Mouse (Mus musculus): ENCODE results near the gene Tns3. TPM values are rescaled to one million over a fixed set of nuclear protein-coding genes. Genes with fewer than 3 reads are reported as not detected.

Gene Tns3
- polyA plus RNA-seq, 1 experiment from 2014 or later = 21.1 TPM

GRCm38 (mm10) chr11:8659061-8659460 is 5.3 kb downstream of the Tns3 start:
- no peak for ATAC-seq
- H3K4me3 ChIP-seq (replicated peaks) = no peak overlapping the region
- 55% methylated on average over 6 of the region's 6 CpGs for WGBS

GRCm38 (mm10) chr11:8657493-8657892 is 6.8 kb downstream of the Tns3 start:
- H3K4me1 ChIP-seq (replicated peaks) = peaks cover 57% of the 10 kb centered on the region
- H3K4me3 ChIP-seq (replicated peaks) = no peak overlapping the region
- no peak overlapping the region for H3K27ac ChIP-seq
- H3K9me3 ChIP-seq = no peaks in the 10 kb centered on the region
- no peak for ATAC-seq
- H3K4me2 ChIP-seq (replicated peaks) = no peak overlapping the region
- no peak overlapping the region for H3K9ac ChIP-seq
- 0 out of 2 replicates have a peak, but pooled peaks cover 4% of the 10 kb centered on the region for H3K36me3 ChIP-seq
- 74% methylated on average over 8 of the region's 8 CpGs for WGBS
- H3K27me3 ChIP-seq (replicated peaks) = no peaks in the 10 kb centered on the region

More at GRCm38 (mm10) chr11:8659061-8659460, 5.3 kb downstream of the Tns3 start:
- H3K9ac ChIP-seq = no peak overlapping the region
- no peaks in the 10 kb centered on the region for H3K9me3 ChIP-seq
- H3K27me3 ChIP-seq (replicated peaks) = no peaks in the 10 kb centered on the region
- 0 out of 2 replicates have a peak, but pooled peaks cover 4% of the 10 kb centered on the region for H3K36me3 ChIP-seq
- H3K4me1 ChIP-seq (replicated peaks) = peaks cover 51% of the 10 kb centered on the region
- 0 out of 2 replicates have a peak overlapping the region, but pooled peaks have one; percentile 18 for H3K4me2 ChIP-seq (replicated peaks)
- H3K27ac ChIP-seq = peak overlapping the region; percentile 10; the same call in 1 of the 2 replicates

GRCm38 (mm10) chr11:8656448-8657393 is 7.6 kb downstream of the Tns3 start:
- H3K36me3 ChIP-seq = 0 out of 2 replicates have a peak, but pooled peaks cover 4% of the 10 kb centered on the region
- 0 out of 2 replicates have a peak overlapping the region, but pooled peaks have one; percentile 11 for H3K4me2 ChIP-seq (replicated peaks)
- peak overlapping the region; percentile 51; the same call in 1 of the 2 replicates for H3K27ac ChIP-seq
- 47% methylated on average over 12 of the region's 12 CpGs for WGBS
- H3K9ac ChIP-seq = no peak overlapping the region
- no peak overlapping the region for H3K4me3 ChIP-seq (replicated peaks)
- no peaks in the 10 kb centered on the region for H3K27me3 ChIP-seq (replicated peaks)
- H3K9me3 ChIP-seq = no peaks in the 10 kb centered on the region
- peaks cover 57% of the 10 kb centered on the region for H3K4me1 ChIP-seq (replicated peaks)
- ATAC-seq = peak; percentile 13; the same call in 1 of the 2 replicates

GRCm38 (mm10) chr11:8653800-8654295 is 10.5 kb downstream of the Tns3 start:
- H3K4me1 ChIP-seq (replicated peaks) = peaks cover 53% of the 10 kb centered on the region
- H3K9me3 ChIP-seq = no peaks in the 10 kb centered on the region
- 0 out of 2 replicates have a peak overlapping the region, but pooled peaks have one; percentile 17 for H3K27ac ChIP-seq
- H3K9ac ChIP-seq = no peak overlapping the region; the same call in 1 of the 2 replicates
- H3K27me3 ChIP-seq (replicated peaks) = no peaks in the 10 kb centered on the region
- ATAC-seq = peak; percentile 26; the same call in 1 of the 2 replicates
- no peak overlapping the region for H3K4me3 ChIP-seq (replicated peaks)
- 69% methylated on average over 13 of the region's 13 CpGs for WGBS
- H3K4me2 ChIP-seq (replicated peaks) = no peak overlapping the region
- H3K36me3 ChIP-seq = 0 out of 2 replicates have a peak, but pooled peaks cover 4% of the 10 kb centered on the region

GRCm38 (mm10) chr11:8652792-8653645 is 11.3 kb downstream of the Tns3 start:
- Histone ChIP-seq H3K36me3 (no peaks in the 10 kb centered on the region), H3K9me3 (no peaks in the 10 kb centered on the region), H3K27me3 (replicated peaks) (no peaks in the 10 kb centered on the region), H3K27ac (0 out of 2 replicates have a peak overlapping the region, but pooled peaks have one; percentile 4), H3K9ac (no peak overlapping the region), H3K4me2 (replicated peaks) (no peak overlapping the region), H3K4me1 (replicated peaks) (peaks cover 50% of the 10 kb centered on the region), H3K4me3 (replicated peaks) (no peak overlapping the region)
- ATAC-seq = no peak
- WGBS = 41% methylated on average over 10 of the region's 10 CpGs

GRCm38 (mm10) chr11:8652116-8652714 is 12.1 kb downstream of the Tns3 start:
- Histone ChIP-seq H3K4me3 (replicated peaks) (no peak overlapping the region), H3K27ac (0 out of 2 replicates have a peak overlapping the region, but pooled peaks have one; percentile 4), H3K4me2 (replicated peaks) (no peak overlapping the region), H3K27me3 (replicated peaks) (no peaks in the 10 kb centered on the region), H3K4me1 (replicated peaks) (peaks cover 51% of the 10 kb centered on the region), H3K9me3 (no peaks in the 10 kb centered on the region), H3K36me3 (no peaks in the 10 kb centered on the region), H3K9ac (no peak overlapping the region)
- ATAC-seq = no peak
- WGBS = 70% methylated on average over 10 of the region's 10 CpGs

GRCm38 (mm10) chr11:8651448-8652035 is 12.8 kb downstream of the Tns3 start:
- Histone ChIP-seq H3K27ac (no peak overlapping the region), H3K4me3 (replicated peaks) (no peak overlapping the region), H3K27me3 (replicated peaks) (no peaks in the 10 kb centered on the region), H3K36me3 (no peaks in the 10 kb centered on the region), H3K9me3 (no peaks in the 10 kb centered on the region), H3K4me1 (replicated peaks) (peaks cover 44% of the 10 kb centered on the region), H3K4me2 (replicated peaks) (no peak overlapping the region), H3K9ac (no peak overlapping the region)
- 87% methylated on average over 10 of the region's 10 CpGs for WGBS
- ATAC-seq = no peak

- Histone ChIP-seq H3K27ac (no peak overlapping the region), H3K4me1 (replicated peaks) (peaks cover 34% of the 10 kb centered on the region), H3K9me3 (no peaks in the 10 kb centered on the region), H3K4me2 (replicated peaks) (no peak overlapping the region), H3K9ac (no peak overlapping the region), H3K27me3 (replicated peaks) (no peaks in the 10 kb centered on the region), H3K4me3 (replicated peaks) (no peak overlapping the region), H3K36me3 (no peaks in the 10 kb centered on the region)
- WGBS = 74% methylated on average over 3 of the region's 3 CpGs
- ATAC-seq = peak; percentile 34
These were observed 18.7 kb downstream of the Tns3 start for GRCm38 (mm10) chr11:8645609-8646008.

- no peak overlapping the region for H3K27ac ChIP-seq
- no peaks in the 10 kb centered on the region for H3K36me3 ChIP-seq
- H3K9me3 ChIP-seq = no peaks in the 10 kb centered on the region
- no peak overlapping the region for H3K9ac ChIP-seq
- peaks cover 39% of the 10 kb centered on the region for H3K4me1 ChIP-seq (replicated peaks)
- WGBS = 90% methylated on average over 2 of the region's 2 CpGs
- no peak overlapping the region for H3K4me3 ChIP-seq (replicated peaks)
- H3K4me2 ChIP-seq (replicated peaks) = no peak overlapping the region
- no peaks in the 10 kb centered on the region for H3K27me3 ChIP-seq (replicated peaks)
- ATAC-seq = 0 out of 2 replicates have a peak, but pooled peaks have one; percentile 8
These were observed 20.1 kb downstream of the Tns3 start for GRCm38 (mm10) chr11:8644272-8644671.

GRCm38 (mm10) chr11:8641634-8642277 is 22.6 kb downstream of the Tns3 start:
- no peak overlapping the region for H3K9ac ChIP-seq
- no peaks in the 10 kb centered on the region for H3K9me3 ChIP-seq
- H3K4me1 ChIP-seq (replicated peaks) = peaks cover 53% of the 10 kb centered on the region
- H3K36me3 ChIP-seq = no peaks in the 10 kb centered on the region
- H3K27me3 ChIP-seq (replicated peaks) = no peaks in the 10 kb centered on the region
- no peak for ATAC-seq
- H3K4me2 ChIP-seq (replicated peaks) = no peak overlapping the region
- WGBS = 35% methylated on average over 10 of the region's 10 CpGs
- H3K27ac ChIP-seq = no peak overlapping the region
- H3K4me3 ChIP-seq (replicated peaks) = no peak overlapping the region

- Histone ChIP-seq H3K9ac (no peak overlapping the region), H3K36me3 (no peaks in the 10 kb centered on the region), H3K4me1 (replicated peaks) (peaks cover 54% of the 10 kb centered on the region), H3K27ac (0 out of 2 replicates have a peak overlapping the region, but pooled peaks have one; percentile 2), H3K4me2 (replicated peaks) (no peak overlapping the region), H3K9me3 (no peaks in the 10 kb centered on the region), H3K27me3 (replicated peaks) (no peaks in the 10 kb centered on the region), H3K4me3 (replicated peaks) (no peak overlapping the region)
- WGBS = 86% methylated on average over 16 of the region's 16 CpGs
- ATAC-seq = no peak
These were observed 24.6 kb downstream of the Tns3 start for GRCm38 (mm10) chr11:8639726-8640125.
